Mouse (Mus musculus): ENCODE results near the gene Map3k20.

Map3k20 gene

DNA sequence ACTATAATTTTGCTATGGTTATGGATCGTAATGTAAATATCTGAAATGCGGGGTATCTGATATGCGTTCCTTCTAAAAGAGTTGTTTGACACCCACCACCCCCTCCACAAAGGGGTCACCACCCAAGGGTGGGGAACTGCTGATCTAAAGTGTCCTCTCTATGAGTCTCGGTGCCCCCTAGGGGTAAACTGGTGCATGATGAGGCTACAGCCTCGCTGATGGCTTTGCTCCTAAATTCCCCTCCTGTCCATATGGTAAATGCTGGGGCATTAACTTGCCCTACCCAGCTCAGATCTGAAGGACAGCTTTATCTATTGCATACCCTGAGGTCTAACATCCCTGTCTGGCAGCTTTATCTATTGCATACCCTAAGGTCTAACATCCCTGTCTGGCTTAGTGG, 130.0 kb downstream of the Map3k20 start:
- in situ Hi-C loops (cut with MboI, MseI) = no loop called here

DNA sequence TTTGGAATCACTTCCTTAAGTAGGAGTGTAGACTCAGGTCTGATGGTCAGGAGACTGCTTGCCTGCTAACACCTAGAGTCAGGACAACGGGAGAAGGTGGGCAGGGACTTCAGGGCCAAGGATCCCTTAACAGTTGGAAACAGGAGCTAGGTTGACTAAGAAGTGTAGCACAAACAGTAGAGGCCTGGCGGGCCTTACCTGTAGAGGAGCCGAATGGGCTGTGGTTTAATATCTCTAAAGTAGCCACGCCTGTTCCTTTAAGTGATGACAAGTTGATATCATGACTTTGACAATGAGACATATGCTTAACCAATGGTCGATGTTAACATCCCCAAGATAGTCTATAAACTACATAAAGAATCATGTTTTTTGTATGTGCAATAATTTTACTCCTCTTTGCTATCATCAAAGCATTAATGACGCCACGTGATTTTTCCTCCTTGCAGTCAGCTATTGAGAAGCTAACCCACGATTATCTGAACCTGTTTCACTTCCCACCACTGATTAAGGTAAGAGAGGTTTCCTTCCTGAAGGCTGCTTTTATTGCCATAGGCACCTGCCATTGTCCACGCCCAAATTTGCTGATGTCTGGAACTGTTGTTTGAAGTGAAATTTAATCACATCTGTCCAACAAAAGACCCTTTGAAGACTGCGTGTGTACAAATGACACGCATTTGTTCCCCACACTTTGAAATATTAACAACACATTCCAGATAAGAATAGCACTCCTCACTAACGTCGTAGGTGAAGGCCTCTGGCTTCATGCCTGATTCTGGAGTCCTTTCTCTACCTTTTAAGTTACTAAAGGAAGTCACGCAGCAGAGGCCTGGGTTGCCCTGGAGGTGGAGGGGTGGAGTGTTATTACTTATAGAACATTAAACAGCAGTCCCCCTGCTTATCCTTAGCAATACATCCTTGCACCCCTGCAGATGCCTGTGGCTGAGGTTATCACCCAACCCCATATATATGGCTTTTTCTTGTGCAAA, 131.0 kb downstream of the Map3k20 start:
- in situ Hi-C loops (cut with MboI, MseI) = no loop called here

DNA sequence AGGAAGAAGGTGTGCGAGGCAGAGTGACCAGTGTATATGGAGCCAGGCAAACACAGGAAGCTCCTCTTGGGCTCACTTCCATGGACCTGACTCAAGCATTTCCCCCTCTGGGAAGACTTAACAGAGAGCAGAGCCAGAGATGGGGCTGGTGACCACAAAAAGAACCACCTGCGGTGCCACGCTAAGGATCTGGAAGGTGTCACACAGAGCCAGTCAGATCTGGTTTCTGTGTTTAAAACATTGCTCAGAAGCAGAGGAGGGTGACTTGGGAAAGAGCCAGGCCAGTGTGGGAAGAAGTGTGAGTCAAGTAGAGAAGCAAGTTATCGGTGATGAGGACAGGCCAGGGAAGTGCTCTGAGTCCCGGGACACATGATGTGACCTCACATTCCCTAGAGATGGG, 135.1 kb downstream of the Map3k20 start:
- in situ Hi-C loops (cut with MboI, MseI) = loop anchor here in 1 of 2 experiments (10.0 kb wide), 1 partner anchor 1214 kb away; no protein-coding TSS in a partner anchor

DNA sequence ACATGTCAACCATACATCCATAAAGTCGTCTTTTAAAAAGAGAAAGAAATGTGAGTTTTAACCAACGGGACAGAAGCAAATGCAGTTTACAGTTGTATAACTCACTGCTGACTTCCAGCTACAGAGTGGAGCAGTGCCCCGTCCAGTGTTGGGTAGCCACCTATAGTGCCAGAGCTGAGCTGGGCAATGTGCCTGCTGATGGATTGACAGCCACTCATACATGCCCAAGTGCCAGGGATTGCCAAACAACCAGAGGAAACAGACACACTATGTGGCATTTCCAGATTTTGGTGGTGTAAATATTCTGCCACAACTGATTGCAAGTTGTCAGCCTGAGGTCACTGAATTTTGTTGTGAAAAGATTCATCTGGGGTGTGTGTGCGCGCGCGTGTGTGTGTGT, 139.2 kb downstream of the Map3k20 start:
- in situ Hi-C loops (cut with MboI, MseI) = loop anchor here in 1 of 2 experiments (10.0 kb wide), 1 partner anchor 1210 kb away; no protein-coding TSS in a partner anchor

DNA sequence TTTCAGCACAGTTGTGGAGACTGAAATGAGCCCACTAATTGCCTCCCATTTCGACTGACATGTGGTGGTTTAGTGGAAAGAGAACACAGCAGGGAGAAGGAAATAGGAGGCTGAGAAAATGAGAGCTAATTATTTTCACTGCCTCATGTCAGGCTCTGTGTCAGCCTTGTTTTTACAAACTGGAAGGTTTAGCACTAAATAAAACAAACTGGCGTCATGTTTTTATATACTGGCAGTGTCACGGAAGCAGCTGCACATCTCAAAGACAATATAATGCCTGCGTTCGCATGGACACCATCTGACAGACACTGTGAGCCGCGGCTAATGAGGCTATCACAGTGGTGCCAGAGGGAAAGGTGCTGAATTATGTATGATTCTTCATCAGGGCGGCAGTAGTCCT, 141.3 kb downstream of the Map3k20 start:
- in situ Hi-C loops (cut with MboI, MseI) = loop anchor here in 1 of 2 experiments (10.0 kb wide), 1 partner anchor 1208 kb away; no protein-coding TSS in a partner anchor

DNA sequence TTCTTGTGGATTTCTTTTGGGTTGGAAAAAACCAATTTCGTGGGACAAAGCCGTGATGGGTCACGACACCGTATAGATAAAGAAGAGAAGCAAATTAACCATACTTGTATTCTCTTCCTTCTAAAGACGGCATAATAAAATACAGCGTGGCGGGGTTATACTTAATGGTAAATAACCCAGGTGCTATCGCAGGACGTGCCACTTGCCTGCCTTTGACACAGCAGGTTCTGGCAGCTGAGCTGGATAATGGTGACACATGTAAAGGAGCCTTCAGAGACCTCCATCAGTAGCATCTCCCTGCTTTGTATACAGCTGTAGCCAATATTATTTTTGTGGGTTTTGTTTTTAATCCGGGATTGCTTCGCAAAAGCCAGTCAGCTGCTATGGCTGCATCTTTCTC, 141.9 kb downstream of the Map3k20 start:
- in situ Hi-C loops (cut with MboI, MseI) = loop anchor here in 1 of 2 experiments (10.0 kb wide), 1 partner anchor 1208 kb away; no protein-coding TSS in a partner anchor

DNA sequence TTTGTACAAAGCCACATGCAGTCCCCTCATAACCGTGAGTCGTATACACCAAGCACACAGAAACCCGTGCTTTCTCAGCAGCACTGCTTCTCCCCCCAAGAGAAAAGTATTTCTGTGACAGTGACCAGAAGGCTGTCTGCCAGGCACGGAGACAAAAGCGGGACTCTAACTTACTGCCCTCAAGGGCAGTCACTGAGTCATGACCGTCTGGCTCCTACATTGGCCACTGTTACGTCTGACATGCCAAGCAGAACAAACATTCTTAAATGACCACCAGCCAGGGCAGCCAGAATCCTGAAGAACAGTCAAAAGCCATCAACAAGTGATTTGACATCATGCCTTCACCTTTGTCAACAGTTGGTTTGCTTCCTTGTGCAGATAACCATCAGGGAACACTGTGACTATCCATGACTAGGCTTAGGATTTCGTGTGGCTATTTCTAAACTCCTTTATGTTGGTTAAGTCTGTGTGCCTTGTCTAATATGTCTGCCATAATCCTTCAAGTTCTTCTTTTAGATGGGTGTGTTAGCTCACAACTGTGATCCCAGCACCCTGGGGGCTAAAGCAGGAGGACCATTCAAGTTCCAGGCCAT, 153.6 kb downstream of the Map3k20 start:
- in situ Hi-C loops (cut with MboI, MseI) = no loop called here

DNA sequence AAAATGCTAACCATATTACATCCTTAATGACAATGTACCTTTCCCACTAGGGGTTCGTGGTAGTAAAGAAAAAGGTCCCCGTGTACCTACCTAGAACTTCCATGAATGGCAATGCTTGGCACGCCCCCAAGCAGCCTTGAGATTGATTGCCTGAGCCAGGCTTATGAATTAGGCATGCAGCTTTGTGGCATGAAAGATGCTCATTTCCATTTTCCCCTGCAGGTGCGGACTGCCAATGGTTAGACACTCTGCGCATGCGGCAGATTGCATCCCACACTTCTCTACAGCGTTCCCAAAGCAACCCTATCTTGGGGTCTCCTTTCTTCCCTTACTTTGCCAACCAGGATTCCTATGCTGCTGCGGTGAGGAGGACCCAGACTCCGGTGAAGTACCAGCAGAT, 155.6 kb downstream of the Map3k20 start:
- in situ Hi-C loops (cut with MboI, MseI) = no loop called here

DNA sequence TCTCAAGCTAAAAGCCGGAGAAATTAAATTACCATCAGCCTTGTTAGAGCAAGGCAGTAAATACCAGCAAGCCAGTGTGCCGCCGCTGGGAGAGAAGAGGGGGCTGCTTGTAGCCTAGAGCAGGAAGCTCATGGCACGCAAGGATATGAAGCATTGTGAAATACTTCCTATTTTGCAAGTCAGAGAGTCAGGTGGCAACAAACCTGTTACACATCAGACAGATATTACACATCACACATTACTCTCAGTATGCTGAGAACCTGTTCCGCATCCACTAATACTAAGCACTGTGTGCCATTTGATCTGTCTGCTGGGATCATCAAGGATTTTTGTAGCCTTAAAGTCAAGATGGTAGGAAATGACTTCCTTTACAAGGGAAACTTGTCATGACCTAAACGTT, 157.4 kb downstream of the Map3k20 start:
- in situ Hi-C loops (cut with MboI, MseI) = no loop called here

DNA sequence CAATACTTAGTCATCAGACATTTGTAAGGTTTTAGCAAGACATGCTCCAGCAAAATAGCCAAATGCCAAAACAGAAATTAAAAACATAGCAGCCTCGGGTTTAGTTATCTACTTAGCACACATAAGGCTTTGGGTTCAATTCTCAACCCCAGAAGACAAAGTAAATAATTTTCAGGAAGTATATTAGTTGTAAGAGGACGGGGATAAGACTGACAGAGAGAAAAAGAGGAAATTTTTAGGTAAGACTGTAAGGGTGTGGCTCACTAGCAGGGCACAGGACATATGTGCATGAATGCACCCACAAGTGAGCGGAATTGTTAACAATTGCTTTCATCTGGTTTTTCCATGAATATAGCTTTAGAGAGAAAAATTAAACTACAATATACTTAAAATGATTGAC, 158.5 kb downstream of the Map3k20 start:
- in situ Hi-C loops (cut with MboI, MseI) = no loop called here

DNA sequence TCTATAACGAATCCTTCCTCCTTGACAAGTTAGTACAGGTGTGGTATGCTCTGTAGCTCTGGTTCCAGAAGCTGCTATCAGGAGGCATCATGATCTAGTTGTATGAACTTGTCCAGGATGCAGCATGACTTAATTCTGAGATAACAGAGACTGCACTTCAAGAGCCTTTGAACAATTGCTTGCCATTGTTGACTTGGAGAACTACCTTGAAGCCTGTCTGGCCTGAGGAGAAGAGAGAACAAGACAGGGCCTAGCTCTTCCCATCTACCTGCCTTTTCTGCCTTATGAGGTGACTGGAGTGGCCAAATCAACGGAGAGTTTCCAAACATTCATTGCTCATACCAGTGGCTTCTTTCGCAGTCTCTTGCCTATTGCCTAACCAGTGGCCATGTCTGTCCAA, 160.7 kb downstream of the Map3k20 start:
- in situ Hi-C loops (cut with MboI, MseI) = no loop called here

DNA sequence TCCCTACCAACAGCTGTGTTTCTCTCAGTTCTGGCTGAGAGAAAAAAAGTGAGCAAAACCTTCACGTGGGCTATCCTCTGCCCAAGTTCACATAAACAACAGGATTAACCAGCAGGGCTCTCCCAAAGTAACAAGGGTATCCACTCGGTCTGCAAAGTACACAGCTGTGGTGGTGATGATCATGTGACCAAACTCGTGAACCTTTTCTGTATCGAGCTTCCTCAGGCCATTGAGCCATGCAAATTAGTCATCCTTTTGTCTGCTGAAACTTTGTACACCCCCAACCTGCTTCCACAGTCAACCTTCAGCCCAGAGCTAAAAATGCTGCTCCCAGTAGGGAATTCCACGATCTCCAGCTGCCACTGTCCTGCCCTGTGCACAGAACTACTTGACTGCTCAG, 161.2 kb downstream of the Map3k20 start:
- in situ Hi-C loops (cut with MboI, MseI) = no loop called here

DNA sequence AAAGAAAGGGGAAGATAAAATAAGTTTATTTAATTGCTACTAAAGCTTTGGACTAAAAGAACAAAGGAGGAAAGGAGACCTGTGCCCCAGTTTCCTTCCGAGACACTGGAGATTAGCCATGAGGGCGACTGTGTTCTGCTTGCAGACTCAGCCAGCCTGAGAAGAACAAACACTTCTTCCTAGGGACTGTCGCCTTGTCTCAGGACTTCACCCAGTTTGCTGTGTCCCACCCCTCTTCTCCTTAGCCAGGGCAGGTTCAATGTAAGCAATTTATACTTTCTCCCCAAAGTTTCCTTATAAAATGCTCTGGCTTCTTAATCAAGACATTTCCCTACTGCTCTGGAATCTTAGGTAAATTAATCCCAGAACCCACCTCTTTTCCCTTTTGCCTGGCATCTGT, 168.1 kb downstream of the Map3k20 start:
- in situ Hi-C loops (cut with MboI, MseI) = loop anchor here in 1 of 2 experiments (10.0 kb wide), 1 partner anchor 959 kb away; no protein-coding TSS in a partner anchor

DNA sequence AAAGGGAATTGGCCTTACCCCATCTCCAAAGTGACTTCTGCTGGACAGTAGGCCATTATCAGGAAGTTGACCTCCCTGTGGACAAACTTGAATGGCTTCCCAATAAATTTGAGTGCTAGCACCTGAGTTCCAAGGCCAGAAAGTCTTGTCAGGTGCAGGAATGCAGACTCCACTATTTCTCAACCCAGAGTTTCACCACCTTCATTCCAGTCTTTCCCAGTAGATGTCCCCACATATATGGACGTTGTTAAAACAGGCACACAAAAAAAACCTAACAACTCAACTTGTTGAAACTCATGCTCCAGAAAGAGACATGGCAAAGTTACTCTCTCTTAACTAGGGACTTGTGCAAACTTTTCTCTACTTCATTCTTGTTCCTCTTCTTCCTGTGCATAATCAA, 170.8 kb downstream of the Map3k20 start:
- in situ Hi-C loops (cut with MboI, MseI) = loop anchor here in 1 of 2 experiments (10.0 kb wide), 1 partner anchor 961 kb away; no protein-coding TSS in a partner anchor

DNA sequence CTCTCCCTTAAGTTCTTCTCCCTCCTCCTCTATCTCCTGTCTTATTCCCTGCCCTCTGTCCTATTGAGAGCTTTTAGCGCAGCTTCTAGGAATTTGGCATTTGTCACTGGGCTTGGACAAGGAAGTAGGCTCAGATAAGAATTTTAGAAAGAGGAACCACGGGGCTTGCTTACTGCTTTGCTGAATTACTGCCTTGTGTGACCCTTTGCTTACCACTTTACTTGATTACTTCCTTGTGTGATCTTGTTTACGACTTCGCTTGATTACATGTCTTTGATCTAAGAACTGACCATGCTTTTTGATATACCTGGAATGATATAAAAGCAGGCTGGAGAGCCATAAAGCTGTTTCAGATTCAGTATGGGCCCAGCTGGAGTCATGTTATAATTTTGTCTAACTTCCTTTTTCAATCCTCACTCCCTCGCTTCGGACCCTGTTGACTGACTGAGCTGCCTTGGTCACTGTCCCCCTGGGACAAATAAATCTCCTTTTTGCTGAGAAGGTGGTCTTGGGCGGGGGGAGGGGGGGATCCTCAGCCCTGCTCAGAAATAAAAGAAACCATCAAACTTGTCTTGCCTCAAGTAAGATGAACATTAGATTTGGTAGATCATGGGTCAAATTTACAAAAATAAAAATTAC, 179.1 kb downstream of the Map3k20 start:
- in situ Hi-C loops (cut with MboI, MseI) = no loop called here

DNA sequence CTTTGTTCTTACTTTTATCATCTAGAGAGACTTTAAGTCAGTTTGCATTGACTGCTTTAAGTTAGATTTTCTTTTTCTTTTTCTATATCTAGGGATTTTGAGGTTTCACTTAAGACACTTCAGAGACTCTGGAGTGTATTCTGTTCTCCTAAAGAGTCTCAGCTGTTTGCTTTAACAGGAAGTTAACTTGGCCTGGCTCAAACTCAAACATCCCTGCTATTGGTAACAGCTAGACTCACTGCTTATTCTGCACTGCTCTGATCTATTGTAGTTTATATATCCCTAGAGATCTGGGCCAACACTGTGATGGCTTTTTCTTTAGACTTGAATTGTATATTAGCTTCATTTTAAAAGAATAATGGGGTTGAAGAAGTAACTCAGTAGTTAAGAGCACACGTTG, 182.2 kb downstream of the Map3k20 start:
- in situ Hi-C loops (cut with MboI, MseI) = no loop called here

DNA sequence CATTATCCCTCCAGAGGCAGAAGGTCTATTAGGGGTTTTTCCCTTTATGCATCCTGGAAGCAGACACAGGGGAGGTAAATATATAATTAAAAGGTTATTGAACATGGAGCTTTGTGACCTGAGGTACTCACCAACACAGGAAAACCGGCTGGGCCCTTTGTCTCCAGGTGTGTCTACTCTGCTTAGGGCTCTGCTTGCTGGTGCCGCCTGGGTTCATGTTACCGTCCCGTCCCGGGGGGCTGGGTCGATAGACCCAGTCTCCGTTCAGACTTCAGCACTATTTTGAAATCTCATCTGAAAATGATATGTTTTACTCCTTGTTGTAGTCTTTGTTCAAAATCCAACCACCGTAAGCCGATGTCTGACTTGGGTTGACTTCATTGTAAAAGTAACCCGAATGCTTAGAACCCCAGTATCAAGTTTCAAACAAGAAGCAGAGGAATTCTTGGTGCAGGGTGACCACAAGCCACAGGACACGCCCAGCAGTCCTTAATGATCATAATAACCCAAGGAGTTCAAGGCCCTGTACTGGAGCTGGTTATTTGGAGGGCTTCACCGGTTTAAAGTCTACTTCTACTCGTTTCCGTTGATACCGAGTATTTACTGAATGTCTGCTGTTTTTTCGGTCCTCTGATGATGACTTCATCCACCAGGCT, 186.1 kb downstream of the Map3k20 start:
- in situ Hi-C loops (cut with MboI, MseI) = no loop called here

DNA sequence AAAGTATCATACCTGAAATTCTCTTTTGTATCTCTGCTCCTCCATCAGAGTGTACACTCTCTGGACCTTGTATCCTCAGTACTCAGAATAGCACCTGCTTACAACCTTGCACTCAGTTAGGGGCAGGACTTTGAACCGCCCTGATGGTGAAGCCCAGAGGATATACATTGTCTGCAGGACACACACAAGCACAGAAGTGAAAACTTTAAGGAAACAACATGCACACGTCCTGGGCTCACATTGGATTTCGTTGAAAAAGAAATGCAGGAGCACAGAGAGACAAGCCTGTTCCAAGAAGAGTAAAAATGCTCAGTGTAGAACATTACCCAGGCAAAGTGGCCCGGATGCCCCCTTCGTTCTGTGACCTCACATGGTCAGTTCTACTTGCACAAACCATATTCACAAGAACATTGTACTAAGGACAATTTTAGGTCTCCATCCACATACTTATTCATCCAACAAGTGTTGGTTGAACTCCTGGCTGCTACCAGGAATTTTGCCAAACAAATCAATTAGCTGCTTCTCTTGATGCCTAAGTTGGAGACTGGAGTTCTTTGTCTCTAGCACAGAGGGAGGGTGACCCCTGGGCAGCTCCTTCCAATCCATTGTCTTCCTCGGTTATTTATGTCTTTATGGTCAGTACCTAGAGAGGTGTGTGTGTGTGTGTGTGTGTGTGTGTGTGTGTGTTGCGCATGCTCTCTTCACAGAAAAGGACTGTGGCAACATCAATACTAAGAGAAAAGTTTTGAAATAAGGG, 189.3 kb downstream of the Map3k20 start:
- in situ Hi-C loops (cut with MboI, MseI) = no loop called here

DNA sequence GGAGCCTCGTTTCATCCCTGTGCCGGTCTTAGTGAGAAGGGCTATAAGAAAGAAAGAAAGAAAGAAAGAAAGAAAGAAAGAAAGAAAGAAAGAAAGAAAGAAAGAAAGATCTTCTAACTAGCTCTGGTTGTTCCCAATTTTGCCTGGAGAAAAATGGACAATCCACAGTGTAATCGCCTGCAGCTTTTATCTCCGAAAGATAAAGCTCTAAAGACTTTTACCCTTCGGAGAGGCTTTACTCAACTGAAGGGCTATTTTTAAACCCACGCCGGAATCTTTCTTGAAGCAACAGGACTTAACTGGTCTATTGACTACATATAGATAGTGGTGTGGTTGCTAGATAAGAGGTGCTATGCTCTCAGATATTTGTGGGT, 190.0 kb downstream of the Map3k20 start:
- in situ Hi-C loops (cut with MboI, MseI) = no loop called here

DNA sequence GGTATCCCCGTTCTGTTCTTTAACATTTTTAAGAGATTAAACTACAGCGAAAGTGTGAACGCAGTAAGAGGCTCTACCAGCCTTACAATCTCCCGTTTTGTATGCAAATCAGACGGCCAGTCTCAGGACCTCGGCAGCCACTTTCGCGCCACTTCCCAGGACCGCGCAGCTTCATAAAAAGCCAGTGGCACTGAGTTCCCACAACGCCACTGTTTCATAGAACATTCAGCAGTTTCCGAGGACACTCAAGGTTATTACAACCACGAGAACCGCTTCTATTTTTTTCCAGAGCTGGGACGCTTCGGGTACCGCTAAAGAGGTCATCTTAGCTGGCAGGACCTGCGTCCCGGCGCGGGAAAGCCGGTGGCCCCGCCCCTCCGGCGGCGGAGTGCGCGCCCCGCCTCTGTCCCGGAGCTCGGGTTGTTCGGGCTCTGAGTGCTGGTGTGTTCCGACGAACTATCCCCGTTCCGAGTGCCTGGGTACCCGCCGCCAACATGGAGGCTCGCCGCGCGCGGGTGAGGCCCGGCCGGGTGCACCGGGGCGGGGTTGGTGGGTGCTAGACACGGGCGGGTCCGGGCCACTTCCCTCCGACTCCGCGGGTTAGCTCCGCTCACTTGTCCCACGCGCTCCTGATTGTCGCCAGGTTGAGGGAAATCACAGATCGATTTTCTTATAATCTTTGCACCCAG, 190.5 kb downstream of the Map3k20 start, which contains the start of gene Cdca7:
Gene Cdca7, plus strand, starts transcription at position 363 of the 689 bp plus-strand sequence.
- in situ Hi-C loops (cut with MboI, MseI) = no loop called here
